In the genomic region with DNA sequence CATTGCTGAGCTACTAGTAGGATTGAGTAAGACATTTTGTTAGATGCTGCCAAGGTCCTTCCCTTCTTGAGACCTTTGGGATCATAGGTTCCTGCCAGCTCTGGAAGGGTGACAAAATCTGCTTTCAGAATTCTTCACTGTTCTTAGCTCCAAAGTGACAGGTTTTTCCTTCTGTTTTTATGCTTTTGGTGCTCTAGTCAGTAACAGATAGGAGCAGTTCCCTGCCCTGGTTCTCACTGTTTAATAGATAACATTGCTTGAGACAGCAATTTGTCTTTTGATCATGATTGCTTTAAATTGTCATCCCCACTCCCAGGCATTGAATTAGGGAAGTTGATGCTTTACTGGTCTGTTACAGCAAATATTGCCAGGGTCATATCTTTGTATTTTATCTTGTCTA, we compare ENCODE assay signal across 26 mouse cellular contexts. TPM values are rescaled to one million over a fixed set of nuclear protein-coding genes. Genes with fewer than 3 reads are reported as not detected.
DNase-seq lines count a peak whose midpoint lies in the region; ATAC-seq and TF ChIP-seq lines count a peak whose summit lies in the region.
"Had no signal": no experiment of that assay in that cellular context is flagged by ENCODE, and none has a peak within 500 bp of the region (broad histone marks: within the 10 kb centered on the region; RNA-seq: fewer than 3 reads in every experiment).

No protein-coding gene starts in this region.

- no peaks in the 10 kb centered on the region for H3K36me3 ChIP-seq in kidney, adult 2 months (ENCODE audit: control insufficient read depth, insufficient read depth, low read length)
- H3K36me3 ChIP-seq in kidney, embryonic 16.5 days (ENCODE audit: insufficient read depth, low read length) = no peaks in the 10 kb centered on the region
- peaks cover 0 to 50% of the 10 kb centered on the region in 2 experiments; a peak in 2 of 4 replicates for H3K36me3 ChIP-seq in MEL (ENCODE audit: control insufficient read depth in 1 of 2, insufficient read depth in 2 of 2, low read length in 2 of 2)
- H3K36me3 ChIP-seq in forebrain, postnatal 0 days (ENCODE audit: insufficient read depth) = no peaks in the 10 kb centered on the region
- H3K36me3 ChIP-seq: embryonic facial prominence, embryonic 15.5 days; forebrain, embryonic 10.5 days; heart, embryonic 13.5 days; hindbrain, embryonic 10.5 days; liver, embryonic 13.5 days; lung, embryonic 15.5 days; neural tube, embryonic 15.5 days; stomach, embryonic 15.5 days had no signal

- intact Hi-C loops in gastrocnemius, adult 2 months (cut with DNase I) = no loop called here

- no peak for TF ChIP-seq POLR2A in kidney, adult 2 months (IDR thresholded peaks at IDR 0.05; ENCODE audit: low read depth, low read length)
- TF ChIP-seq POLR2A in MEL (IDR thresholded peaks at IDR 0.05; ENCODE audit: control insufficient read depth in 1 of 2, insufficient read depth in 1 of 2, low read depth in 1 of 2, low read length in 2 of 2, poor library complexity in 1 of 2) = no peak

- H3K9me3 ChIP-seq in kidney, embryonic 16.5 days (ENCODE audit: low read length) = no peaks in the 10 kb centered on the region
- no peaks in the 10 kb centered on the region for H3K9me3 ChIP-seq in MEL (replicated peaks; ENCODE audit: insufficient read depth, low read length)
- H3K9me3 ChIP-seq in forebrain, postnatal 0 days (ENCODE audit: low read length) = no peaks in the 10 kb centered on the region
- H3K9me3 ChIP-seq: embryonic facial prominence, embryonic 15.5 days; forebrain, embryonic 10.5 days; heart, embryonic 13.5 days; hindbrain, embryonic 10.5 days; liver, embryonic 13.5 days; lung, embryonic 15.5 days; neural tube, embryonic 15.5 days; stomach, embryonic 15.5 days had no signal

- peaks cover 2% of the 10 kb centered on the region; the same call in 1 of the 2 replicates for H3K79me2 ChIP-seq in MEL (ENCODE audit: control insufficient read depth, insufficient read depth, low read length, poor library complexity)

- DNase-seq in gastrocnemius, adult 2 months = peak; percentile 53
- DNase-seq in gastrocnemius, postnatal 10 days = no peak
- DNase-seq in kidney, adult 2 months = peak; percentile 45
- DNase-seq in MEL (ENCODE audit: low read depth, low spot score) = peak; percentile 78
- peak; percentile 84 for DNase-seq in adipocyte (ENCODE audit: low spot score)
- DNase-seq in forebrain, postnatal 0 days = no peak
- DNase-seq: cerebellum, adult 18-20 months; cerebellum, postnatal 36 days; liver, embryonic 13.5 days; right cerebral cortex, postnatal 25 days; thymus, adult 18-20 months; thymus, postnatal 4 days had no signal

- no peaks in the 10 kb centered on the region for H3K4me1 ChIP-seq in kidney, adult 2 months (ENCODE audit: control insufficient read depth, insufficient read depth, low read length)
- peaks cover 21% of the 10 kb centered on the region for H3K4me1 ChIP-seq in kidney, embryonic 16.5 days (ENCODE audit: insufficient read depth, low read length)
- H3K4me1 ChIP-seq in MEL (ENCODE audit: control insufficient read depth in 1 of 2, insufficient read depth in 2 of 2, low read length in 2 of 2) = peaks cover 25 to 30% of the 10 kb centered on the region in 2 experiments
- H3K4me1 ChIP-seq in forebrain, postnatal 0 days (ENCODE audit: insufficient read depth) = 0 out of 2 replicates have a peak, but pooled peaks cover 5% of the 10 kb centered on the region
- H3K4me1 ChIP-seq: forebrain, embryonic 10.5 days; hindbrain, embryonic 10.5 days had no signal

- ATAC-seq in kidney, embryonic 16.5 days (ENCODE audit: low FRiP score, low TSS enrichment) = no peak
- no peak for ATAC-seq in megakaryocyte, adult 5-6 weeks (ENCODE audit: poor library complexity, severe bottlenecking)
- no peak for ATAC-seq in forebrain, postnatal 0 days
- ATAC-seq: hindbrain, postnatal 0 days; intestine, postnatal 0 days; midbrain, embryonic 16.5 days had no signal

- H3K9ac ChIP-seq in kidney, embryonic 16.5 days (replicated peaks; ENCODE audit: low read length) = no peak overlapping the region
- no peak overlapping the region for H3K9ac ChIP-seq in MEL (ENCODE audit: control insufficient read depth, low read depth, low read length, poor library complexity, severe bottlenecking)
- H3K9ac ChIP-seq in forebrain, postnatal 0 days = no peak overlapping the region
- H3K9ac ChIP-seq: embryonic facial prominence, embryonic 15.5 days; heart, embryonic 13.5 days; liver, embryonic 13.5 days; lung, embryonic 15.5 days; neural tube, embryonic 15.5 days; stomach, embryonic 15.5 days had no signal

- no peak for TF ChIP-seq RAD21 in MEL (IDR thresholded peaks at IDR 0.05; ENCODE audit: low read depth, low read length)

- H3K27ac ChIP-seq in gastrocnemius, adult 2 months = no peak overlapping the region
- no peak overlapping the region for H3K27ac ChIP-seq in kidney, adult 2 months (ENCODE audit: insufficient read depth, low read depth, low read length)
- H3K27ac ChIP-seq in kidney, embryonic 16.5 days (ENCODE audit: low read length) = no peak overlapping the region
- H3K27ac ChIP-seq in MEL (ENCODE audit: control insufficient read depth, low read depth, low read length) = peak overlapping the region; percentile 71
- no peak overlapping the region for H3K27ac ChIP-seq in forebrain, postnatal 0 days (ENCODE audit: low read depth, low read length)
- H3K27ac ChIP-seq: embryonic facial prominence, embryonic 15.5 days; forebrain, embryonic 10.5 days; heart, embryonic 13.5 days; hindbrain, embryonic 10.5 days; hindbrain, postnatal 0 days; liver, embryonic 13.5 days; lung, embryonic 15.5 days; neural tube, embryonic 15.5 days; stomach, embryonic 15.5 days had no signal

- H3K4me3 ChIP-seq in gastrocnemius, adult 2 months = no peak overlapping the region; the same call in 1 of the 2 replicates
- H3K4me3 ChIP-seq in kidney, adult 2 months (ENCODE audit: insufficient read depth, low read depth, low read length) = no peak overlapping the region
- no peak overlapping the region for H3K4me3 ChIP-seq in kidney, embryonic 16.5 days (ENCODE audit: low read length)
- H3K4me3 ChIP-seq in MEL (ENCODE audit: control insufficient read depth in 1 of 2, insufficient read depth in 1 of 2, low read depth in 2 of 2, low read length in 2 of 2) = no peak overlapping the region
- H3K4me3 ChIP-seq in forebrain, postnatal 0 days (ENCODE audit: low read depth, low read length) = no peak overlapping the region
- H3K4me3 ChIP-seq: embryonic facial prominence, embryonic 15.5 days; forebrain, embryonic 10.5 days; heart, embryonic 13.5 days; hindbrain, embryonic 10.5 days; liver, embryonic 13.5 days; lung, embryonic 15.5 days; neural tube, embryonic 15.5 days; stomach, embryonic 15.5 days had no signal

- no peak overlapping the region for H3K4me2 ChIP-seq in kidney, embryonic 16.5 days (replicated peaks; ENCODE audit: low read depth, low read length)
- H3K4me2 ChIP-seq in forebrain, postnatal 0 days (ENCODE audit: low read depth) = no peak overlapping the region
- H3K4me2 ChIP-seq: embryonic facial prominence, embryonic 15.5 days; heart, embryonic 13.5 days; liver, embryonic 13.5 days; lung, embryonic 15.5 days; neural tube, embryonic 15.5 days; stomach, embryonic 15.5 days had no signal

- TF ChIP-seq CTCF in gastrocnemius, adult 2 months (IDR thresholded peaks at IDR 0.05) = no peak
- TF ChIP-seq CTCF in kidney, adult 2 months (conservative IDR thresholded peaks at IDR 0.05; ENCODE audit: insufficient read depth, insufficient read length, low read depth, low read length) = no peak
- TF ChIP-seq CTCF in MEL (IDR thresholded peaks at IDR 0.05 in 2 of 3, conservative IDR thresholded peaks at IDR 0.05 in 1 of 3; ENCODE audit: control insufficient read depth in 1 of 3, insufficient read depth in 1 of 3, low read depth in 2 of 3, low read length in 3 of 3, poor library complexity in 1 of 3, severe bottlenecking in 1 of 3) = no peak
- TF ChIP-seq CTCF in forebrain, postnatal 0 days (IDR thresholded peaks at IDR 0.05; ENCODE audit: low read depth) = no peak

- peak; percentile 74 to 90 for TF ChIP-seq EP300 in MEL (IDR thresholded peaks at IDR 0.05; ENCODE audit: low read depth in 1 of 2, low read length in 2 of 2)

- no peaks in the 10 kb centered on the region for H3K27me3 ChIP-seq in kidney, adult 2 months (replicated peaks; ENCODE audit: control insufficient read depth, insufficient read depth, low read length)
- H3K27me3 ChIP-seq in kidney, embryonic 16.5 days (ENCODE audit: insufficient read depth, low read length) = no peaks in the 10 kb centered on the region
- no peaks in the 10 kb centered on the region for H3K27me3 ChIP-seq in MEL (ENCODE audit: control insufficient read depth in 1 of 2, insufficient read depth in 2 of 2, low read length in 2 of 2)
- no peaks in the 10 kb centered on the region for H3K27me3 ChIP-seq in forebrain, postnatal 0 days (ENCODE audit: insufficient read depth, low read length)
- H3K27me3 ChIP-seq: embryonic facial prominence, embryonic 15.5 days; heart, embryonic 13.5 days; liver, embryonic 13.5 days; lung, embryonic 15.5 days; neural tube, embryonic 15.5 days; stomach, embryonic 15.5 days had no signal

RNA-seq across cellular contexts. Expression of a gene that starts 38.1 kb away (rescaled TPM):
- total RNA-seq in gastrocnemius, adult 2 months (2021) = 10 to 100 TPM in 1 of 2 experiments, 1 to 10 TPM in 1; 9.3 to 12.1 TPM
- 10 to 100 TPM; 30.2 to 34.5 TPM for total RNA-seq in gastrocnemius, postnatal 10 days (2021)
- polyA plus RNA-seq in kidney, adult 2 months (2012; rRNA removed) = 4.6 and 5.4 TPM in 2 replicates
- 45.1 and 45.6 TPM in 2 replicates for polyA plus RNA-seq in kidney, embryonic 16.5 days (2015; fragmentation: Nextera tagmentation; extraction: Ambion mirVana)
- total RNA-seq in MEL (2012; rRNA removed) = 22.4 and 25.7 TPM in 2 replicates
- 10 to 100 TPM in 1 of 2 experiments, not detected in 1; 28.7 TPM for polyA plus RNA-seq in MEL (2012; ENCODE audit: insufficient read depth in 1 of 2, insufficient read length in 2 of 2, low read depth in 1 of 2, low replicate concordance in 2 of 2, missing spikeins in 1 of 2)
- 2.3 and 3.4 TPM in 2 replicates for total RNA-seq in megakaryocyte, adult 5-6 weeks (2015)
- 0.24 and 1.8 TPM in 2 replicates for total RNA-seq in megakaryocyte, adult 5-6 weeks (2017)
- 56.1 and 72.0 TPM in 2 replicates for total RNA-seq in forebrain, postnatal 0 days (2014; rRNA removed)
- 36.0 and 41.6 TPM in 2 replicates for polyA plus RNA-seq in forebrain, postnatal 0 days (2015; fragmentation: Nextera tagmentation; extraction: Ambion mirVana)

RNA-seq across cellular contexts. Expression of a gene that starts 38.6 kb away (rescaled TPM):
- total RNA-seq in gastrocnemius, adult 2 months (2021) = 1 to 10 TPM; 1.0 to 2.0 TPM
- total RNA-seq in gastrocnemius, postnatal 10 days (2021) = under 1 TPM in 1 of 2 experiments, not detected in 1; 0.66 TPM
- polyA plus RNA-seq in kidney, adult 2 months (2012; rRNA removed) = 0.14 TPM in 1 of 2 replicates, not detected in the other
- 0.47 and 0.68 TPM in 2 replicates for polyA plus RNA-seq in kidney, embryonic 16.5 days (2015; fragmentation: Nextera tagmentation; extraction: Ambion mirVana)
- 0.77 and 0.82 TPM in 2 replicates for total RNA-seq in MEL (2012; rRNA removed)
- 1 to 10 TPM in 1 of 2 experiments, not detected in 1; 1.3 TPM for polyA plus RNA-seq in MEL (2012; ENCODE audit: insufficient read depth in 1 of 2, insufficient read length in 2 of 2, low read depth in 1 of 2, low replicate concordance in 2 of 2, missing spikeins in 1 of 2)
- total RNA-seq in megakaryocyte, adult 5-6 weeks (2015) = 0.20 and 2.2 TPM in 2 replicates
- 1.6 and 2.0 TPM in 2 replicates for total RNA-seq in megakaryocyte, adult 5-6 weeks (2017)
- total RNA-seq in forebrain, postnatal 0 days (2014; rRNA removed) = not detected in 2 replicates
- 0.22 TPM in 1 of 2 replicates, not detected in the other for polyA plus RNA-seq in forebrain, postnatal 0 days (2015; fragmentation: Nextera tagmentation; extraction: Ambion mirVana)
- total RNA-seq: hindbrain, postnatal 0 days had no signal
- polyA plus RNA-seq: embryonic facial prominence, embryonic 15.5 days; hindbrain, embryonic 10.5 days; hindbrain, postnatal 0 days; large intestine, adult 2 months; limb, embryonic 11.5 days; midbrain, embryonic 16.5 days; neural tube, embryonic 15.5 days had no signal

RNA-seq across cellular contexts. Expression of a gene that starts 39.8 kb away (rescaled TPM):
- 1 to 10 TPM; 1.9 to 3.8 TPM for total RNA-seq in gastrocnemius, adult 2 months (2021)
- 1 to 10 TPM; 5.3 to 8.5 TPM for total RNA-seq in gastrocnemius, postnatal 10 days (2021)
- 6.3 and 9.4 TPM in 2 replicates for polyA plus RNA-seq in kidney, adult 2 months (2012; rRNA removed)
- 5.6 and 6.5 TPM in 2 replicates for polyA plus RNA-seq in kidney, embryonic 16.5 days (2015; fragmentation: Nextera tagmentation; extraction: Ambion mirVana)
- 10.8 and 11.4 TPM in 2 replicates for total RNA-seq in MEL (2012; rRNA removed)
- 10 to 100 TPM in 1 of 2 experiments, not detected in 1; 14.4 TPM for polyA plus RNA-seq in MEL (2012; ENCODE audit: insufficient read depth in 1 of 2, insufficient read length in 2 of 2, low read depth in 1 of 2, low replicate concordance in 2 of 2, missing spikeins in 1 of 2)
- 88.8 and 98.5 TPM in 2 replicates for total RNA-seq in megakaryocyte, adult 5-6 weeks (2015)
- total RNA-seq in megakaryocyte, adult 5-6 weeks (2017) = 115 and 125 TPM in 2 replicates
- total RNA-seq in forebrain, postnatal 0 days (2014; rRNA removed) = 2.0 and 2.3 TPM in 2 replicates
- 0.90 and 0.97 TPM in 2 replicates for polyA plus RNA-seq in forebrain, postnatal 0 days (2015; fragmentation: Nextera tagmentation; extraction: Ambion mirVana)

Comparison
In these comparisons a context has a peak if more than half of its experiments do, and no peak if none do; other contexts are left out.
1. DNase-seq: peak in gastrocnemius, adult 2 months (single experiment), kidney, adult 2 months (single experiment), MEL (single experiment) and adipocyte (single experiment); none in gastrocnemius, postnatal 10 days (single experiment) and forebrain, postnatal 0 days (single experiment).